Mouse (Mus musculus) intestine, postnatal 0 days (tissue): ENCODE results near the gene Ptgir. TPM values are rescaled to one million over a fixed set of nuclear protein-coding genes. Genes with fewer than 3 reads are reported as not detected.

Experiments
- ATAC-seq: fragments of 200-750 bp; cut with Nextera tagmentation; 2 replicates; pipeline ENCODE4 v1.8.0; 2017; ENCODE audit warnings: mild to moderate bottlenecking, moderate TSS enrichment, moderate library complexity
- H3K27ac ChIP-seq: fragments of 300-500 bp; sonication (generic); 2 replicates; pipeline ENCODE4 v1.5.1; 2014; ENCODE audit warnings: mild to moderate bottlenecking, low read depth, low read length, moderate library complexity
- H3K27me3 ChIP-seq: fragments of 300-500 bp; sonication (generic); replicated peaks from 2 replicates; pipeline ENCODE4 v1.6.1; 2014; ENCODE audit warnings: low read length, mixed read lengths; ENCODE audit not compliant: control insufficient read depth, insufficient read depth
- H3K36me3 ChIP-seq: fragments of 300-500 bp; sonication (generic); 2 replicates; pipeline ENCODE4 v1.6.1; 2014; ENCODE audit warnings: mild to moderate bottlenecking, moderate library complexity; ENCODE audit not compliant: control insufficient read depth, insufficient read depth
- H3K4me1 ChIP-seq: fragments of 300-500 bp; sonication (generic); replicated peaks from 2 replicates; pipeline ENCODE4 v1.6.1; 2014; ENCODE audit warnings: antibody characterized with exemption, low read length, mixed read lengths; ENCODE audit not compliant: control insufficient read depth, insufficient read depth
- H3K4me2 ChIP-seq: fragments of 300-500 bp; sonication (generic); replicated peaks from 2 replicates; pipeline ENCODE4 v1.6.1; 2014; ENCODE audit warnings: low read depth, mild to moderate bottlenecking, moderate library complexity
- H3K4me3 ChIP-seq: fragments of 300-500 bp; sonication (generic); 2 replicates; pipeline ENCODE4 v1.5.1; 2014; ENCODE audit warnings: low read depth, low read length
- H3K9ac ChIP-seq: fragments of 300-500 bp; sonication (generic); 2 replicates; pipeline ENCODE4 v1.6.1; 2014; ENCODE audit warnings: mild to moderate bottlenecking, low read depth, low read length
- H3K9me3 ChIP-seq: fragments of 300-500 bp; sonication (generic); 2 replicates; pipeline ENCODE4 v1.6.1; 2016; ENCODE audit warnings: mixed run types; ENCODE audit not compliant: control insufficient read depth
- CTCF ChIP-seq: sonication (generic); IDR thresholded peaks from 2 replicates; pipeline ENCODE4 v1.5.1; 2016; ENCODE audit warnings: low read depth, mild to moderate bottlenecking, control low read depth, antibody characterized with exemption, moderate library complexity
- WGBS: fragments of 180-500 bp; shearing (Covaris S2); extraction: QIAGEN DNeasy Blood & Tissue Kit; methylation state at CpG from one replicate; pipeline ENCODE4 v1.1.7; 2014; 5-methylcytosine and 5-hydroxymethylcytosine counted together
- polyA plus RNA-seq: library from polyadenylated mRNA; unstranded; fragments of >200 nt; fragmentation: Nextera tagmentation; extraction: Ambion mirVana; gene quantifications from 2 replicates; pipeline ENCODE4 v1.2.1, GENCODE M21; 2015

The Ptgir gene
- polyA plus RNA-seq, 1 experiment from 2014 or later: 1.7 TPM

DNA sequence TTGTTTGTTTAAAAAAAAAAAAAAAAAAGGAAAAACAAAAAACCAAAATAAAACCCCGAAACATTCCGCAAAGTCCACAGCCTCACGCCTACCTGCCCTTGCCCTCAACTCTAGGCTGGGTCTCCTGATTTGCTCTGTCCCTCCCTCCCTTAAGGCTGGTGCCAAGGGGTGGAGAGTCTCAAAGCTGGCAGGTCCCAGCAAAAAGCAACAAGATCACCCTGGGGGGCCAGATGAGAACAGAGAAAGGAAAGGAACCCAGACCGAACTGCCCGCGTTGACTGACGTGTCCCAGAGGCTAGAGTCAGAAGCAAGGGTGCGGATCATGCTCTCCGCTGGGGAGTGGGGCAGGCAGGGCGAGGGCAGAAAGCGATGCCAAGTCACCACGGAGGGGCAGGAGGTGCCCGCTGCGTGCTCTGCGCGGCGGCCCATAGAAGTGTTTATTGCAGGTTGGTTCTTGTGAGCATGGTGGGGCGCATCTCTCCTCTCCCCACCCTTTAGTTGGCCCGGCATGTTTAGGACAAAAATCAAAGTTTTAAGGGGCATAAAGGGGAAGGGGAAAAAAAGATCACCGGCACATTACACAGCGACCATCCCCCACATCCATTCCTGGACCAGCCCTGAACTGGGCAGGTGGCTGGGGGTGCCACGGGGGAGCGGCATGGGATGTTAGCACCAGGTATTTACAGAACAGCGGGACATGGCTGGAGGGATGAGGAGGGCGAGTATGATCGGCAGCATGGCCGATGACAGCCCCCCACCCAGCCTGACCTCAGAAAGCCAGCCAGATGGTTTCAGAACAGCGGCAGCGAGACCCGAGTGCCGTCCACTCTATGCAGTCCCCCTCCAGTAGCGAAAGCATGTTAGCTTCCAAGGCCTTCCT is 9.4 kb downstream of the Ptgir start:
- Histone ChIP-seq H3K4me1 (peaks cover 2% of the 10 kb centered on the region; the same call in 1 of the 2 replicates), H3K9me3 (no peaks in the 10 kb centered on the region), H3K9ac (no peak overlapping the region), H3K27ac (no peak overlapping the region), H3K4me3 (no peak overlapping the region), H3K27me3 (no peaks in the 10 kb centered on the region), H3K4me2 (no peak overlapping the region), H3K36me3 (peaks cover 48% of the 10 kb centered on the region)
- TF ChIP-seq CTCF: no peak
- no peak for ATAC-seq
- WGBS: 92% methylated on average over 32 of the region's 32 CpGs

- no peak overlapping the region for H3K4me3 ChIP-seq
- WGBS: 72% methylated on average over 30 of the region's 30 CpGs
- no peak overlapping the region for H3K4me2 ChIP-seq
- no peak overlapping the region for H3K9ac ChIP-seq
- H3K27me3 ChIP-seq: no peaks in the 10 kb centered on the region
- peaks cover 9% of the 10 kb centered on the region; the same call in 1 of the 2 replicates for H3K4me1 ChIP-seq
- H3K36me3 ChIP-seq: peaks cover 48% of the 10 kb centered on the region
- no peaks in the 10 kb centered on the region for H3K9me3 ChIP-seq
- no peak overlapping the region for H3K27ac ChIP-seq
- ATAC-seq: no peak
- TF ChIP-seq CTCF: no peak
These were observed 10.3 kb downstream of the Ptgir start for GRCm38 (mm10) chr7:16916342-16917265.

- Histone ChIP-seq H3K4me3 (no peak overlapping the region), H3K36me3 (peaks cover 48% of the 10 kb centered on the region), H3K27ac (no peak overlapping the region), H3K4me2 (no peak overlapping the region), H3K9ac (no peak overlapping the region), H3K9me3 (no peaks in the 10 kb centered on the region), H3K4me1 (peaks cover 9% of the 10 kb centered on the region; the same call in 1 of the 2 replicates), H3K27me3 (no peaks in the 10 kb centered on the region)
- WGBS: 71% methylated on average over 11 of the region's 11 CpGs
- TF ChIP-seq CTCF: no peak
- ATAC-seq: no peak
These were observed 11.2 kb downstream of the Ptgir start for GRCm38 (mm10) chr7:16917447-16917846.

- Histone ChIP-seq H3K36me3 (peaks cover 48% of the 10 kb centered on the region), H3K4me2 (no peak overlapping the region), H3K4me1 (peaks cover 9% of the 10 kb centered on the region; the same call in 1 of the 2 replicates), H3K27ac (0 out of 2 replicates have a peak overlapping the region, but pooled peaks have one; percentile 5), H3K27me3 (no peaks in the 10 kb centered on the region), H3K4me3 (no peak overlapping the region), H3K9me3 (no peaks in the 10 kb centered on the region), H3K9ac (no peak overlapping the region)
- TF ChIP-seq CTCF: no peak
- no peak for ATAC-seq
- 77% methylated on average over 9 of the region's 9 CpGs for WGBS
These were observed 11.7 kb downstream of the Ptgir start for GRCm38 (mm10) chr7:16918014-16918413.

DNA sequence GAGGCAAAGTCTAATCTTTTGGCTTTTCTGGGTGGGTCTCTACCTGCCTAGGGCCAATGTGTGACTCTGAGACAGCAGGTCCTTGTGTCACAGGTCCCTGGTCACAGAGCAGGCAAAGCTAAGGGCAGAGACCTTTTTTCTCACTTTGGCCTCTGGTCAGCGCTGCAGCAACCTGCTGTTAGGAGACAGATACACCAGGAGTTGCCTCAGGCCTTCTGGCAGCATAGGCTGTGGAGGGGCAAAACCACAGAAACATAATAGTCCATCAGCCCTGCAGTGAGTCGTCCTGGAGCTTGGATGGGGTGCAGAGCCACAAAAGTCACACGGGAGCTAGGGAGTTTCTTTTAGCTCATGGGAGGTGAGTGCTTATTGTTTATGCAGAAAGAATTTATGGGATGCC is 12.4 kb downstream of the Ptgir start:
- Histone ChIP-seq H3K36me3 (peaks cover 48% of the 10 kb centered on the region), H3K9ac (no peak overlapping the region), H3K4me1 (peaks cover 9% of the 10 kb centered on the region; the same call in 1 of the 2 replicates), H3K9me3 (no peaks in the 10 kb centered on the region), H3K4me3 (no peak overlapping the region), H3K4me2 (no peak overlapping the region), H3K27ac (no peak overlapping the region), H3K27me3 (no peaks in the 10 kb centered on the region)
- no peak for ATAC-seq
- WGBS: 73% methylated on average over 3 of the region's 3 CpGs
- no peak for TF ChIP-seq CTCF
